Mouse (Mus musculus) embryonic fibroblast, embryonic 13.5 days (primary cell): ENCODE results near the gene Gm7879.

ENCODE experiments used
- CTCF ChIP-seq: IDR thresholded peaks from 2 replicates; pipeline ENCODE4 v1.5.1; 2011; ENCODE audit warnings: mild to moderate bottlenecking, control low read depth, low read length, moderate library complexity, borderline replicate concordance; ENCODE audit not compliant: insufficient read depth
- POLR2A ChIP-seq: IDR thresholded peaks from 2 replicates; pipeline ENCODE4 v1.6.1; 2011; ENCODE audit warnings: low read depth, mild to moderate bottlenecking, control low read depth, low read length, moderate library complexity

- TF ChIP-seq CTCF (no peak), POLR2A (no peak)
Measured at GRCm38 (mm10) chr5:43921877-43922276, 8.9 kb downstream of the Gm7879 start.
